Mouse (Mus musculus) thymus, adult 18-20 months (tissue): ENCODE measurements around the gene E030018B13Rik.

Source experiments
- DNase-seq, 2 experiments: peaks; one replicate each; pipeline ENCODE4 v3.0.0; 2022; ENCODE audit warnings: mixed read lengths in 2 of 2

E030018B13Rik gene

DNA sequence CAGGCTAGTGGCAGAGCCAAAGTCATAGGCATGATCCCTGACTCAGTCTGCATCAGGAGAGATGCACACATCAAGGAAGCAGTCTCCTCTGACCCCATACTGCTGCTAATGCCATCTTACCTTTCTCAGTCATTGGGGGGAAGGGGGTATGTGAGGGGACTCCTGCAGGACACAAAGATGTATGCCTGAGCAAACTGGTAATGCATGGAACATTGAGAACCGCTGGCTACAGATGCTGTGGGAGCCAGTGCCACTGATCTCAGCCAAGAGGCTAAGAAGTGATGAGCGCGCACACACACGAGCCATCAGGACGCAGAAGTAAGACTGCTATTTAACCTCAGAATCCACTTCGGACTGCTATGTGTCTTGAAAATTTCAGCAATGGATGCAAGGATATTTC, 18.5 kb upstream of the E030018B13Rik start:
- no peak for DNase-seq

DNA sequence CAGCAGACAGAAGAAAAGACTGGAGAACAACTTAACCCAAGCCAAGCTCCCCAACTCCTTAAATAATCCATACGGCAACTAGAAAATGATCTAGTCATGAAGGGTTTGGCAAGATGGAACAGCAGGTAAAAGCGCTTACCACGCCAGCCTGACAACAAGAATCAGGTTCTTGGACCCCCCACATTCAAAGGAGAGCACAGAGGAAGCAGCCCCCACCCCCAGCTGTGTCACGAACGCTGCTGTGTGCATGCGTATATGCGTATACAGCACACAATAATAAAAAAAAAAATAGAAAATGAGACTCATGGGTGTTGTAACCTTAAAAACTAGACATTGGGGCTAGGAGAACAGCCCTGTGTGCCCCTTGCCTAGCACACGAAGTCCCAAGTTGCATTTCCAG, 16.7 kb upstream of the E030018B13Rik start:
- no peak for DNase-seq

DNA sequence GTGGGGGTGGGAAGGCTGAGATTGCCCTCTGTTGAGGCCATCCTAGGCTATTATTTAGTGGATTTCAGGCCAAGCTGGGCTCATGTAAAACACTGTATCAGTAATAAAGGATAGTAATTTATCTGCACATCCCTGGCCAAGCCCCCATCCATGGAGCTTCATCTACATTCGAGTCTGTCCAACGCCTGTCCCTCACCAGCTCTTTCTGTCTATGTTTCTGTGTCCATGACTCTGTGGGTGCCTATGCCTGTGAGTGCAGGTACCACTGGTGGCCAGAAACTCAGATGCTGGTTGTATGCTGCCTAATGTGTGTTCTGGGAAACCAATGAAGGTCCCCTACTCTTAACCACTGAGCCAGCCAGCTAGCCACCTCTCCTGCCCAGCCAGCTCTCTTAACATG, 16.2 kb upstream of the E030018B13Rik start:
- no peak for DNase-seq

DNA sequence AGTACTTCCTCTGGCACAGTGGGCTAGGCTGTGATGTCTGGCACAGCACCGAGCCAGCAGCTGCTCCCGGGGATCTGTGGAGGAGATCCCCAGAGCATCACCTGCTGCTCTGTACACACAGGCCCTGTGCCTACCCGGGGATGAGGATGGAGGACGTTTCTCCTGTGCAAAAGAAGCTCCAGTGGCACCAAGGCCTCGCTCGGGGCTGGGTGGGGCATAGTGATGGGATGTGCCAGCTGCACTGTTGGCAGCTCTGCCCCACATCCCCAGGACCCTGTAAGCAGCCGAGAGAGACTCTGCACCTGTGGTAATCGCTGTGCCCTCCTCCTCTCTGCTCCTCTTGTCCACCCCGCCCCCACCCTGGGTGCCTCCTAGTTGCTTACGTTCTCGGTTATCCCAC, 15.3 kb upstream of the E030018B13Rik start:
- peak; percentile 86 for DNase-seq

DNA sequence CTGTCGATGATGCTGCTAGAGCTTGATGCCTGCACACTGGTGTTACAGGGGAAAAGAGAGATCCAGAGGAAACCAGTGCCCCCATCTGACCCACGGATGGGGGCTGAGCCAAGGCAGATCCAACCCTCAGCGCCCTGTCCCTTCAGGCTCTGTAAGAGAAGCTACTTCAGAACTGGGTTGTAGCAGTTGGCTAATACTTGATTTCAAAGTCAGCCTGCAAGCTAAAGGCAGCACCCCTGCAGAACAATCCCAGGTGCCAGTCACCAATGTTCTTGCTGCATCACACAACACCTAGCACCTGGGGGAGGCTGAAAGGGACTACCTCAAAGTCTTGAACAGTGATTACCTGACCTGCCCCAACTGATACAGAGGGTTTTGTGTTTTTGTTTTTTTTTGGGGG, 14.7 kb upstream of the E030018B13Rik start:
- peak in 1 of 2 experiments; percentile 54 for DNase-seq

DNA sequence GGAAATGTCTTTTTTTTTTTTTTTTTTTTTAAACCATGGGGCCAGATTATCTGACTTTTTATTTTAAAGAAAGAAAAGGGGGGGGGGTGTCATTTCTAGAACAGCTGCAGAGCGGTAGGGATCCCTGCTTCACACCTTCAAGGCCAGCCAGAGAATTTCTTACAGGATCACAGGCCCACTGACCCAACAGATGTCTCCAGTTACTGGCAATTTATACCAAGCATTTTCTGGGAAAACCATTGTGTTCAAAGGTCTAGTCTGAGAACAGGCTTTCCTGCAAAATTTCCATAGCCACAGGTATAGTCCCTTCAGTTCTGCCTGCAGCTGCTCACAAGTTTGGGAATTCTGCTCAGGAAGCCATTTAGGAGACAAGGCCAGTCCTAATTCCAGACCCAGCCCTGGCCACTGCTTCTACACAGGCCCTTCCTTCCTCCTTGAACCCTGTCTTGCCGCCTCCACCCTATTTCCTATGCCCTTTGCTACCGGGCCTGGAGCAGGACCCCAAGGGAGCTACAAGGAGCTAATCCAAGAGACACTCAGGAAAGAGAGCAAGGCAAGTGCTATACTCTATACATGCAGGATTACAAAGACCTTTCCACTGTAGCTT, 13.9 kb upstream of the E030018B13Rik start:
- DNase-seq = no peak

DNA sequence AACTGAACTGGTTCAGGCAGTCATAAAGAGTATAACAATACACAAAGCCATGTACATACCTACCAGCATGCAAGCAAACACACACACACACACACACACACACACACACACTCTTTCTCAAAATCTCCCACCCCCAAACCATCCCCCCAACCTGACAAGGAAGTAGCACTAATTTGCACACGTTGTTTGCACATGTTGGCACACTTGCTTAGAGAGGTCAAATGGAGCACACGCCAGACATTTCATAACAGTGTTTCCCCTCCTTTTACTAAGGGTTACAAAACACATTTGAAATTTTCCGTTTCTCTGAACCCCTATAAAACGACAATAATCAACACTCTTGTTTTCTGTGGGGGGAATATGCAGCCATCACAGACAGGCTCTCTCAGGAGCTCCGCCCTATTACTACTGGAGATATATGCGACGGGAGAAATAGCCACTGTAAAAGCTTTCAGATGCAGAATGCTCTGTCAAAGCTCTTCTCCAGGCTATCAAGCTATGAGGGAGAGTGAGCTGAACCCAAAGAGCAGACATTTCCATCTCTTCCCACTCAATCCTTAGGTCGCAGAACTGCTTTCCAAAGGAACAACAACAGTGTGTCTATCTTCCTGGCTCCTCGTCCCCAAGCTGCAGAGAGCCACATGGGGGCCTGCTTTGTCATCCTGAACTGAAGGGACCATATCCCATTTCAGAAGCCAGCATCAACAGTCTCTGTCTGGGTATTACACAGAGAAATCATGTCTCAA, 12.8 kb upstream of the E030018B13Rik start:
- no peak for DNase-seq

DNA sequence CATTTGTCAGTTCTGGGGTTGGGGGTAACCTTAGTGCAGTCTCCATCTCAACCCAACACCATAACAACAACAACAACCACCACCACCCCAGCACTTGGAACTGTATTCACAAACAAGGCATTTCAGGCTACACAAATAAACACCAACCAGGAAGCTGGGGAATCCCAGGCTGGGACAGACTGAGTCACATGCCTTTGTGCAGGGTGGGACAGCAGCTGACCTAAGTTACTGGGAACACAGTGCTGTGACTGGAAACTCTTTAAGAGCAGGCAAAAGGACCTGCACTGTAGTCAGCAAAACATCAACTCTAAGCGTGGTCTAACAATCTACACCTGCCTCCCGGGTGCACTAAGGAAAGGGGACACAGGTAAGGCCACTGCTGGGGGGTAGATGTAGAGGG, 11.5 kb upstream of the E030018B13Rik start:
- no peak for DNase-seq

DNA sequence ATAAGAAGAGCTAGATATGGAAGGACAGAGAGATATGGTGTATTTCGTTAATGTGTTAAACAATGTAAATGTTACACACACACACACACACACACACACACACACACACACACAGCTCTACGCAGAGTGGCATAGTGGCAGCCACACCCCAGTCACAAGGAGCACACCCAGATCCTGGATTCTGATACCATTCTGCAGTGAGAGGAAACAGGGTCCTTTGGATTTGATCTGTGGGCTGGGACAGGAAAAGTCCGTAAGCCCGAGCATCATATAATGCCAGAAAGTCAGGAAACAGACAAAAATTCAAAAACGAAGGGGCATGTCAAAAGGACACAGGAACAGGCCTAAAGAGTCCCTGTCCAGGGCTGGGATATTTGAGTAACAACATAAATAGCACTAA, 11.0 kb upstream of the E030018B13Rik start:
- no peak for DNase-seq

DNA sequence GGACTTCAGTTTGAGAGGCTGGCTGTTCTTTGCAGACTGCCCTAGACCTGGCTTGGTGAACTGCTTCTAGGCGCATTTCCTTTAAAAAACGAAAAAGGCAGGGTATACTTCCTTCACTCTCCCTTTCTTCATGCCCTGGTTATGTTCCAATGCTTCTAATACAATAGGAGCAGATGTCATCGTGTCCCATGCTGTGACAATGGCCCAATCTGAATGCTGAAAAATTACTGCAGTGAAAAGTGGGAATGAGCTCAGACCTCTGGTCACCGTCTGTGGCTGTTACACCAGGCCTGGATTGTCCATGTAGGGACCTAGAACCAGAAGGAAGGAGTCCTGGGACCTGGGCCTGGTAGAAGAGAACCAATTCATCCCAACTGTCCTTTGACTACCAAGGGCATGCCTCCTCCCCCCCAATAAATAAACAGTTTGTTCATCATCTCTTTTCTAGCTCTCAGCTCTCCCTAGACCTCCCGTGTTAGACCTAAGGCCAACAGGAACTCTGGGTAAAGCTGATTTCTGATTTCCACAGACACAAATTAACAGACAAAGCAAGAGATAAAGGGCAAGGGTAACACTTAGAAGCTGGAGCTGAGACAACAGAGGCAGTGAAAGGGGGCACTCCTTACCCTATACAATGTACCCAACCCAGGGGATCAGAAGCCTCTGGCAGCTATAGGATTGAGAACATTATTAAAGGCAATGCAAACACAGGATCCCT, 8.7 kb upstream of the E030018B13Rik start:
- DNase-seq = no peak

DNA sequence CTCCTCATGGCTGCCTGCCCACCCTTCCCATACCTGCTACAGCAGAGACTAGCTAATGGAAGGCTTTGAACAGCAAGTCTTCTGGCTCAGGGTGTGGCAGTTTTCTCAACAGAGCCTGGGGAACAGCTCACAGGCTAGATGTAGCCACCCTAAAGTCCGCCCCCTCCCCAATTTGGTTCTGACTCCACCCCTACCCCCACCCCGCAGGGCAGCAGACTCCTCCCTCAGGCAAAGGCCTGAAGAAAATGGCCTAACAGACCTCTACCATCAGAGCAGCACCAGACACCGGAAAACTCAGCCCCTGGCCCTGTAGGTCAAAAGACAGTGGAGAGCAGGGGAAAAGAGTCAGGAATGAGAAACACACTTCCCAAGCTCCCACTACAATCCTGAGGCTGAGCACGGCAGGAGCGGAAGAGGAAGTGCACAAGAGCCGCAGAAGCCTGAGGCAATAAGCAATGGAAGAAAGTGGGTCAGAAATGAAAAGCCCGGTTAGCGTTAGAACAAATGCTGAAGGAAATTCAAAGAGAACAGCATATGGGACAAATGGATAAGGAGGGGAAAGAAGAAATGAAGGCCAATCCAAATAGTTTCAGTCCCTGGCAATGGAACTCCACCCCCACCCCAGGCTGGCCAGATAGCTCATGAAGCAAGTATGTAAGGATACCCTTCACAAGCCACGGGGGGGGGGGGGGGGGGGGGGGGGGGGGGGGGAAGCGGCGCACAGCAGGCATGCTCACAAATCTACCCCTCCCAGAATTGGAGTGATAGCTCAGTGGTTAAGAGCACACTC, 8.0 kb upstream of the E030018B13Rik start:
- no peak for DNase-seq

DNA sequence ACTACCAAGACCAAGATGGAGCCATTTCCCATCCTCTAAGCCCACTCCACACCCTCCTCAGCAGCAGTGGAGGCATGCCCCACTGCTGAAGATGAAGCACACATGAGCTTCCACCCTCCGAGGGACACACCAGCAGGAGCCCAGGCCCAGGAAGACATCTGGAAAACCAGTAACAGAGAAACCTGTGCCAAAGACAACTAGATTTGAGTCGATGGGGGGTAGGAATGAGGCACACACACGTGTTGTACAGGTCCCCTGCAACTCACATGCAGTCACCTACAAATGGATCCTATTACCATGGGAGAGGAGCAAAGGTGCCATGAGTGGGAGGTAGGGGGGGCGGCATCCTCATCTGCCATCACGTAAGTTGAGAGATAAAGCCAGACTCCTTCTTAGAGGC, 6.4 kb upstream of the E030018B13Rik start:
- no peak for DNase-seq

DNA sequence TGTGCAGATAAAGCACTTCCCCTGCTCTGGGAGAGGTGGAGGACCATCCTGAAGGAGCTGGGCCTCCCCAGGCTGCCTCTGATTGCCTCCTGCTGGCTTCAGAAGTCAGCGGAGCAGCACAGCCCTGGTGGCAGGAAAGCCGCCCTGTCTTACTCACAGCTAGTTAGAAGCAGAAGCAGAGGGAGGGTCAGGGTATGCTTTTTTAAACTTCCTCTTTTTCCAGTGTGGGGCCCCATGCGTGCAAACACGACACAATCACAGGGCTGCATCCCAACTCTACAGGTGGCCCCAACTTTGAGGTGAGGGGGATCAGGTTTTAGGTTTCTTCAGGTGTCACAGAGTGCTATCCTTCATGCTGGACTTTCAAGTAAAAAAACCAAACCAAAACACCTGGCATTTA, 5.7 kb upstream of the E030018B13Rik start:
- DNase-seq = no peak

DNA sequence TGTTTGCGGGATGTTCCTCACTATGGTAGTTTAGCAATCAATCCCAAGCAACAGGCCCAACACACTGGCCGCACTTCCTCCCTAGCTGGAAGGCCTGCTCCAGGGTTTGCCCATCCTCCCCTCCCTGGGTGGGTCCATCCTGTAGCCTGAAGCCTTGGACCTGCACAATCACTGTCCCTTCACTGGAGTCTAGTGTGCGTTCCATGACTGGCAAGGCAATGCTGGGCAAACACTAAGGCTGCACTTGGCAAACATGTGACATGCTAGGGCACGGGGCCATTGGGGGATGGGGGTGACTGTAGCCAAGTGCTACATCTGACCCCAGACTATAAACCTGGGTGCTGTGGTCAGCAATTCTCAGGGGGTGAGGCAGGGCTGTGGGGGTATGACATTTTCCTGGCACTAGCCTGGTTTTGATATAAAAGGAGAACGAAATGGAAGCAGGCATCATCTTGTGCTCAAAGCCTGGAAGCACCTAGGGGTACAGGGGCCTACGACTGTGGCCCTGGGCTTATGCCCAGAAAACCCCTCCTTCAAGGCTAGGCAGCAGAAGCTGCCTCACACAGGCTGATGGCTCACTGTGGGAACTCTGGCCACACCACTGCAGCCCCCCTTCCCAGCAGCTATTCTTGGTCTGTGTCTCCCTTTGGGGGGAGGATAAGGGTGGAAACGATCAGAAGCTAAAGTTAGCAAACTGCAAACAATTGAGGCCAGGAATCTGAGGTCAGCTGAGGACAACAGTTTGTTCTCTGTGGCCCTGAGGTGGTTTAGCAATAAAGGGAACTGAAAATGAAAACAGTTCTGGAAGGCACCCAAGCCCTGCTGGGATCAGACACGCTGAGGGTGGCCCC, 5.0 kb upstream of the E030018B13Rik start:
- DNase-seq = no peak

DNA sequence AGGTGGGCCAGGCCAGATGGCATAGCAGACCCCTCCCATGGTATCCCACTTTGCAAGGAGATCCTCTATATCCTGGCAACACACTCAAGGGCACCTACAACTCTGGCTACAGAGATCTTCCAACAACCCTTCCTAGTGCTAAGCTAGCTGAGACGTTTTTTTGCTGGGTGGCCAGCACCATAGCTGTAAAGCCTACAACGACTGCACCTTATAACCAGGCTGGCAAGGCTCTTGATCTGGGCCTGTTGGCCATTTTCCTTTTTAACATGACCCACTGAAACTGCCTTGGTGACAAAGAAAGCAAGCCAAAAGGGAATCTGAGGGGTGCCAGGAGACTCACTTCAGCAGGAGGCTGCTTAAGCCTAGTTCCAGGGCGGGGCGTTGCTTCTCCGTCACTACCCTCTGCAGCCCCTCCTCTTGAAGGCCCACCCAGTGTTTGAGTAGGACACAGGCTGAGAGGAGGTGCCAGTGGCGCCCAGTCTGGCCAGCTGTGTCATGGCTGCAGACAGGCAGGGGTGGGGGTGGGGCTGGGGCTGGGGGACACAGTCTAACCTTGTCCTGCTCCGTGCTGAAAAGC, 4.3 kb upstream of the E030018B13Rik start:
- DNase-seq = no peak

DNA sequence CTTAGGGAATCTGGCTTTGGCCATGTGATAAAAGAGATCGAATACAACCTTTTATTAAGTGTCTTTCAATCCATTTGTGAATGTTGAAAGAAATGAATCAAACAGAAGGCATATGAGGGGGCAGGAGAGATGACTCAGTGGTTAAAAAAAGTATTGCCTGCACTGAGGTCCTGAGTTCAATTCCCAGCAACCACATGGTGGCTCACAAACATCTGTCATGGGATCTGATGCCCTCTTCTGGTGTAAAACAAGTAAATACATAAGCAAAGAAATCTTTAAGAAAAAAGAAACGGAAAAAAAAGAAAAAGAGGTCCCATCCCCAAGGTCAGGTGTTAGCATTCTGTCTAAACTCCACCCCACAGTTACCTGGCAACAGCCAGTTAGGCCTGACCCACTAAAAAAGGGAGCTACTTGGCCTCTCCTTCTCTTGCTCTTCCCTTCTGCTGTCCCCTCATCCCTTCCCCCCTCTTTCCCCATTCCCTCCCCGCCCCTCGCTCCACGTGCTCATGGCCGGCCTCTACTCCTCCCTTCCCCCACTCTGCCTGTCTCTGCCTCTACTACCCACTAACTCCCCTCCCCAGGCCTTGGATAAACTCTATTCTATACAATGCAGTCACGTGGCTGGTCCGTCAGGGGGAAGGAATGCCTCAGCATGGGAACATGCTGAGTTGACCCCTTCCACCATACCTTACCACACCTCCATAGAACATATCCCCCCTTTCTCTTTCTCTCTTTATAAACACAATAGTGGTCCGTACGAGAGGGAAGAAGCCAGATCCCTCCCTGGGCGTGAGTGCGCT, 3.5 kb upstream of the E030018B13Rik start:
- DNase-seq = no peak

DNA sequence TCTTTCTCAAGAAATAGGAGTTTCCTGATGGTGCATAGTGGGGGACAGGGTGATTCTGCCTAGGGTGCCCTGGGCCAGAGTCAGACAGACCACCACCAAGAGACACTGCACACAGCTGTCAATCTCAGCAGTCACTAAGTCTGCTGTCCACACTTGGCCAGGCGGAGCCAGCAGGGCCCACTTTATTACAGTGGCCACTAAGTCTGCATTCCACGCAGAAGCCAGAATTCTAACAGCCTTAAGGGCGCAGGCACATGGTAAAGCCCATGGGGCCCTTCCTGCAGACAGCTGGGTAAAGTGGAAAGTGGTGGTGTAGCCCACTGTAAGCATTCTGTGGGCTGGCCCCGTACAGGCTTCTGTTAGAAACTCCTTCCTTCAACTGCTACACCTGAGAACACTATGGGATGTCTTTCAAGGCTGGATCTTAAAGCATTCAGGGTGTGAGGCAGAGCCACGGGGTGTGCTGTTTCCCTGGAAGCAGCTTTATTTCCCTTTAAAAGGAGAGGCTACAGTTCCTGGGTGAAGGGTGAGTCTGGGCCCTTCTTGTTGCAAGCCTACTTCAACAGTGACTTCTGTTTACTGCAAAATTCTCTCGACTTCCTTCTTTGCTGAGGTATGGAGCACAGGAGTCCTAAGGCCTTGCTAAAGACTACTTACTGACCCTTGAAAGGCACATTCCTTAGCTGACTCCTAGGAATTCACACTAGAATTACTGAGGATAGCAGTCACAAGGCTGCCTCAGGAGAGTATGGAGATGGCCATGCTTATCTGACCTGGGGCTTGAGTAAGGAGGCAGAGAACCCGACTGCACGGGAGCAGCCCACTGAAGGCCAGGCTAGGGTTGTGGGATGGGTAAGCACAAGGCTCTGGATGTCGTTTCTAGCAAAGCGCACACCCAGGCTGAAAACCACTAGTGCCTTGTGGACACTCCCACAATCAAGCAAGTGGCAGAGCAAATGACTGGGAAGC, 2.6 kb upstream of the E030018B13Rik start:
- DNase-seq = no peak

DNA sequence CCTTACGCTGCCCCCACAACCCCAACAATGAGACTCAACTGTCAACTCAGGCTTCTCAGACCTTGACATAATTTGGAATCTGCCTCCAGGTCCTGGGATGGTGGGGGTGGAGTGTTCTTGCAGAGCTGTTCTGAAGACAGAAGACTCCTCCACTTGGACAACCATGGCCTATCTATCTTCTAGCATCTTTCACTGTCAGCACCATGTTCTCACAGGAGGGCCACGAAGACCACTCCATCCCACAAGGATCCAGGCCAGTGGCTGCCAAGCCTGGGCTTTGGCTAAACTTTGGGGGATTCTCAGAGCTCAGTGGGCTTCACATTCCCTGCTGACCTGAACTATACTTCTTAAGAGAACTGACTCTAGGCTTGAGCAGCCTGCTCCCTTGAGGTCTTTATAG, 1.8 kb upstream of the E030018B13Rik start:
- DNase-seq = no peak

DNA sequence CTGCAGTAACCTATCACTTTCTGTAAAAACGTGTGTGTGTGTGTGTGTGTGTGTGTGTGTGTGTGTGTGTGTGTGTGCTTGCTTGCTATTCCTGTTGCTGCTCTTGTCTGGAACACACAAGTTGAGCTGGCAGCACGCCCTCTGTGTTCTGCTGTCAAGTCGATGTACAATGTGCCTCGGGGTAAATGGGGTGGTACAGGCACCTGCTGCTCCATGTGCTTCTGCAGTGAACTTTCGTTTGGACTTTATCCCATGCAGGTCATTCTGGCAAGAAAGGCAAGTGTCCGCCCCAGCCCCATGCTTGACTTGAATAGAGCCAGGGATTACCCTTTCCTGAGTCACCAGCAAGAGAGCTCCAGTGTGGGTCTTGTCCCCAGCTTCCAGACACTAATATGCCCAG, 1.0 kb downstream of the E030018B13Rik start:
- DNase-seq = no peak
